Mouse (Mus musculus) gonadal fat pad, adult 2 months (tissue): ENCODE data around the gene Ndufc2. TPM values are rescaled to one million over a fixed set of nuclear protein-coding genes. Genes with fewer than 3 reads are reported as not detected.

Source experiments
- DNase-seq: peaks from one replicate; pipeline ENCODE4 v3.0.0-alpha.2; 2012; ENCODE audit warnings: low read depth
- polyA plus RNA-seq: library from polyadenylated mRNA; depleted of rRNA; stranded (reverse); fragments of >200 nt; gene quantifications from 2 replicates; pipeline ENCODE4 v1.2.3, GENCODE M21; 2012

Gene Ndufc2
- polyA plus RNA-seq, 1 experiment: 150 TPM

- DNase-seq: no peak
Observed at GRCm38 (mm10) chr7:97387561-97388147, 12.1 kb upstream of the Ndufc2 start.

GRCm38 (mm10) chr7:97388541-97388940 is 11.3 kb upstream of the Ndufc2 start:
- no peak for DNase-seq

GRCm38 (mm10) chr7:97391293-97392078 is 8.3 kb upstream of the Ndufc2 start:
- no peak for DNase-seq

GRCm38 (mm10) chr7:97392079-97392445 is 7.7 kb upstream of the Ndufc2 start:
- no peak for DNase-seq

DNA sequence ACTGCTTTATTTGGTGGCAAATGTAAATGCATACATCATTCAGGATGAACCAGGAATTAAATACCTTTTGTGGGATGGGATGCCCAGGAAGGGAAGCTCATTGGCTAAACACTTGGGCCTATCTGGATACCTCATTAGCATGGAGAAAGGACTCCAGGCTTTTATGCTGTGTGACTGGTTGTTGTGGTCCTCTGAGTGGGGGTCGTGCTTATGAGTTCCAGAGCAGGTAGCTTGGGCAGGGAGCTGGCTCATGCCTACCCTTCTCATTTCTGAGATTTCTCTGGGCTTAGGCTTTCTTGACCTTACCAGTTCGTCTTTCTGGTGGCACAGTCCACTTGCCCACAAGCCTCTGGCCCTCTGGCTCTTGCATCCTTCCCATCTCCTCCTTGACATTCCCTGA is 5.4 kb upstream of the Ndufc2 start:
- no peak for DNase-seq

DNA sequence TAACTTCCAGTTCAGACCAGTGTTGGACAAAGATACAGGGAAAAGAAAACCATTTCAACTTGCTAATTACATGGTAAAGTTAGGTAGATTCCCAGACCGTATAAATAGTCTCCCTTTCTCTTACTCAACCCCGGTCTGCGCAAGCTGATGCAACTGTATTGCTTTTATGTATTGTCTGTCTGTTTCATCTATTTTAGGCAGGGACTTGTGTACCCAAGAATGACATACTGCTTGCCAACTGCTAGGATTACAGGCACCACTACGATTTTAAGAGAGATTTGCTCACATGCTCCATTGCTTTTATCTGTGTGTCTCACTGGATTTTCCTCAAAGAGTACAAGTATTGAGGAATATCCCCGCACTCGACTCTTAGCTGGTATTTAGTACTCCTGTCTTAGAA is 860 bp upstream of the Ndufc2 start:
- no peak for DNase-seq

GRCm38 (mm10) chr7:97407145-97407544 is 7.3 kb downstream of the Ndufc2 start:
- DNase-seq: no peak

DNA sequence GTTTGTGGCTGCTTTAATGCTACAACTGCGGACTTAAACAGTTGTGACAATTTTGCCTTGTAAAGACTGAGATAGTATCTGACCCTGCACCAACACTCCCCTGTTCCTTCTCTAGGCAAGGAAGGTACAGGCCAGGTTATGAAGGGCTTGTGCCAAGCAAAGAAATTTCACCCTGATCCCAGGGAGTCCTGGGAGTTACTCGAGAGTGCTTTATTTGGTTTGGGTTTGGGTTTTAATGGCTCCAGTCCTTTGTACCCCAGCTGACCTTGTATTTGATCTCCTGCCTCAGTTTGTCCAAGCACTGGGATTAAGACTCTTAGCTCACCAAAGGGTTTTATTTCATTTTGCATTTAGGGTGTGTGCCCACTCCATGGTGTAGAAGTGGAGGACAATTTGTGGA is 11.3 kb downstream of the Ndufc2 start:
- no peak for DNase-seq

DNA sequence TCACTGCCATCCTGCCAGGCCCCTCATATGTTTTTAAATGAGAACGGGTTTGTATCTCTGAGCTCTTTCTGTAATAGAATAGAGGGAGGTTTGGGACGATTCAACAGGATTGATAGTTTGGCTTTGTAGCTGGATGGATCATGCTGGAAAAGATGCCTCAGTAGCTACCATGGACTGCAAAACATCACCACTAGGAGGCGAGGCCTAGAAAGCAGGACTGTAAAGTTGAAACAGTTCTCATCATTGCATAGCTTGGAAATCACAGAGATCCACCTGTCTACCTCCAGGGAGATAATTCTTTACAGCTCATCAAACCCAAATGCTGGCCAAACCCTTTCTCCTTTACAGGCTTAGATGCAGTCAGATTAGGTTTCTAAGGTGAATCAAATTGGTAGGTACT is 11.8 kb downstream of the Ndufc2 start:
- DNase-seq: no peak

DNA sequence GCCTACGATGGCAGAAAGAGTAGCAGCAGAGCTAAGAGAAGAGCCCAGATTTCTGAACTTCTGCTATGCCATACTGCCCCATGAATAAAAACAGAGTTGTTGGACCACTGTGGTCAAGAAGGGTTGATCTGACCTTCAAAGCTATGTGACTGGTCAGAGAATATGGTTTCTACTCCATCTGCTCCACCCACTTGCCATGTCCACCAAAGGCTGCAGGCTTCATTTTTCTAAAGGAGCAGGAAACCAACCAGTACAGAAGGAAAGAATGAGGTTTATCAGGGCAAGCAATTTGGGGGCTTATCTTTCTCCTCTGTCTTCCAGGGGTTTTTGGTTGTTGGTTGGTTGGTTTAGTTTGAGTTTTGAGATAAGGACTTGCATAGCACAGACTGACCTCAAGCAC is 14.2 kb downstream of the Ndufc2 start:
- no peak for DNase-seq

- DNase-seq: no peak
Observed at GRCm38 (mm10) chr7:97414426-97414825, 14.6 kb downstream of the Ndufc2 start.

DNA sequence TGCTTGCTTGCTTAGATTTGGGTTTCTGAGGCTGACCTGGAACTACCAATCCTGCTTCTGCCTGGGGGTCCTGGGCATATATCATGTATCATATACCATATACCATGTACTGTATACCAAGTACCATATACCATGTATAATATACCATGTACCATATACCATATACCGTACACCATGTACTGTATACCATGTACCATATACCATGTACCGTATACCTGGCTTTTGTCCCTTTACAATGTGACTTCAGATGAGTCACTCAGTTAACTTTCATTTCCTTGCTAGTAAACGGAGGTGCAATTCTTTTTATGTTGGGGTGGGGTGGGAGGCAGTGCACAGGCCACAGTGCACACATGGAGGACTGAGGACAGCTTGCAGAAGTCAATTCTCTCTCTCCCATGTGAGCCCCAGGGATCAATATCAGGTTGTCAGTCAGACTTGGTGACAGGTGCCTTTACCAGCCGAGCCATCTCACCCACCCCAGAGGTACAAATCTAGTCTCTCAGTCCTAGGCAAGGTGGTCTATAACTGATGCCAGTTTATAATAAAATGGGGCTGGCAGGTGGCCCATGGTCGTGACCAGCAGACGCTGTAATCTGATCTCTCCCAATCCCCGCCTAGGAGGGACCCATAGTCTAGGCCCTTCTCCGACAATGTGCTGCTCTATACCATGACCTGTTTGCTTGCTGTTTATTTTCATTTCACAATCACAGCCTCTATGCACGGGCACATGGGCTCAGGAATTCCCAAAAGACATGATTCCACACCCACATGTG is 15.3 kb downstream of the Ndufc2 start:
- no peak for DNase-seq

DNA sequence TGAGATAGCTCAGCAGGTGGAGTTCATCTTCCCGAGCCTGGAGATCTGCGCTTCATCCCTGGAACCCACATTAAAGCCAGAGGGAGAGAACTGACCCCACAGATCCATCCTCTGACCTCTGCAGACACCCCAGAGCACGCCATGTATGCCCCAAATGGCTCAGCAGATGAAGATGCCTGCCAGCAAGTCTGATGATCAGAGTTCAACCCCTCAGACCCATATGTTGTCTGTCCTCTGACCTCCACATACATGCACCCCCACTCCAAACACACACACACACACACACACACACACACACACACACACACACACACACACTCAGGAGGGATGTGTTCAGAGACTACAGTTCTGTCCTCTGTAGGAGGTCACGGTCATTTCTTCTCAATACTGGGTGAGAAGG is 16.7 kb downstream of the Ndufc2 start:
- DNase-seq: no peak

GRCm38 (mm10) chr7:97416906-97417777 is 17.3 kb downstream of the Ndufc2 start, which contains the start of gene Thrsp:
Thrsp (minus strand) TSS chr7:97417730.
- DNase-seq: no peak

DNA sequence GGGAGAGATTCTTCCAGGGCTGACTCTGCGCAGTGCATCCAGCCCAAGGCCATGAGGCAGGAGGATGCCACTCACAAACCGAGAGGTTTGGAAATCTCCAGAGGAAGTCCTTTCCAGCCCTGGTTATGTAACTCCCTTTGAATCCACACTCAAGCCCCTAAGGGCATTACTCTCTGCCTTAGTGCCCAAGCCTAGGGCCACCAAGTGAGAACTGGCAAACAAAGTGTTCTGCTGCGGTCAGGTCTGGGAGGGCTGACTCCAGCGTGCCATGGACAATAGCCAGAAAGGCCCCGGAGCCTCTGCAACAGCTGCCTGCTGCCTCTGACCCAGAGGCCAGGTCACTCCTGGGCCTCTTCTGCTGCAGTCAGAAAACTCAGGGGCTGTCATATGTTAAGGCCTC is 18.9 kb downstream of the Ndufc2 start:
- no peak for DNase-seq

DNA sequence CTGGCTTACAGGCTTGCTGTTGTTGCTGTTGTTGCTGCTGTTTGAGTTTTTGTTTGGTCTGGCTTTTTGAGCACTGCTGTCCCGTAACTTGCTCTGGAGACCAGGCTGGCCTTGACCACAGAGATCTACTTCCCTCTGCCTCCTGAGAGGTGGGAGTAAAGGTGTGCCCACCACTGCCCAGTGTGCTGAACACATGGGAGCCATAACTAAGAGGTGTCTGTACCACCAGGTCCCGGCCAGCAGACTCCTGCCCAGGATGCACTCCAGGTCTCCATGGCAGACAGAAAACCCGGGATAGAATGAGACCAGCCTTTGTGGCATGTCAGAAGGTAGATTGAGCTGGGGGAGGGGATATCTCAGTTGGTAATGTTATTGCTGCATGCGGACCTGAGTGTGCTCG is 19.4 kb downstream of the Ndufc2 start:
- DNase-seq: no peak

- no peak for DNase-seq
Observed at GRCm38 (mm10) chr7:97420406-97420805, 20.6 kb downstream of the Ndufc2 start.

DNA sequence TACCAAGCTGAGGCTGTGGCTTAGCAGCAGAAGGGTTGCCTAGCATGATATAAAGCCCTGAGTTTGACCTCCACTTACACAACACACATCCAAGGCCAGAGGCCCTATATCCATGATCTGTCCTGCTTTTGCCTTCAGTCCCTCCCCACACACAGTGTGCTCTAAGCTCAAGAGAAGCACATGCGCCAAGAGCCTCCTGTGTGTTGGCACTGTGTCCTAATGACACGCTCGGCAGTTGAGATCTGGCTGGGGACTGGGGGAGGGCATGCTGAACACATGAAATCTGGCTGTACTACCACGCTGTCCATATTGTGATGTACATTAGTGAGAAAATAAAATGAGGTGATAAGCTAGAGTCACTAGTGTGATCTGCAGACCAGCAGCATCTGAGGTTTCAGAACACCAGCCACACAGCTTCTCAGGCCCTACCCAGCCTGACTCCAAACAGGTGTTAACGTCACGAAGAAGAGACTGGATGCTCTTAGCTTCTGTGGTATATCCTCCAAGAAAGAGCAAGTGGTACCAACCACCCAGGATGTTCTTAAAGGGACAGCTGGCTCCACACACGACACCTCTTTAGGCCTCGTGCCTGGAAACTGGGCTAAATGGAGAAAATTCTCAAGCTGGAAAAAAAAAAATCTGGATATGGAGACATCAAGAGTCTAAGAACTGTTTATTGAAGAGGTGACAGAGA is 21.3 kb downstream of the Ndufc2 start:
- DNase-seq: no peak

GRCm38 (mm10) chr7:97423754-97424153 is 24.0 kb downstream of the Ndufc2 start:
- DNase-seq: no peak

DNA sequence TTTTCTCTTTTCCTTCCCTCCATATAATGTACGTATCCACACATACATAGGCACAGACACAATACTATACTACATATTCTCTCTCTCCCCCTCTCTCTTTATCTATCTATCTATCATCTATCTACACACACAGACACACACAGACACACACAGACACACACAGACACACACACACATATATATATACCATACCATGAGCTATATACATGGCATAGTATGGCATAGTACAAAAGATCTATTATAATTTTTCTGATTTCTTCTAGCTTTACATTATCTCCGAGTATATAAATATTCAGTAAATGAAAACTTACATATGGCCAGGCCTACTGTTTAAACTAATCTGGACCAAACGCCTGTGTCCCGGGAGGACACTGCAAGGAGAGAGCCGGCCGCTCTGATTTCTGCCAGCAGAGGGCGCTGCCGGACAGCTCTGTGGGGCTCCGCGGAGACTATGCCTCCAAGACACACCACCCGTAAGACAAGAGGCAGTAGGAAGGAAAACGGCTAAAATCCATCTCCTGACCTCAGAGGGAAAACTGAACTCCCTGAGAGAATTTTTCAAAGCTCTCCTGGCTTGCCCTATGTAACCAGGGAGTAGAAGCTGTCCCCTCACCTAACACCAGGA is 24.9 kb downstream of the Ndufc2 start:
- no peak for DNase-seq

DNA sequence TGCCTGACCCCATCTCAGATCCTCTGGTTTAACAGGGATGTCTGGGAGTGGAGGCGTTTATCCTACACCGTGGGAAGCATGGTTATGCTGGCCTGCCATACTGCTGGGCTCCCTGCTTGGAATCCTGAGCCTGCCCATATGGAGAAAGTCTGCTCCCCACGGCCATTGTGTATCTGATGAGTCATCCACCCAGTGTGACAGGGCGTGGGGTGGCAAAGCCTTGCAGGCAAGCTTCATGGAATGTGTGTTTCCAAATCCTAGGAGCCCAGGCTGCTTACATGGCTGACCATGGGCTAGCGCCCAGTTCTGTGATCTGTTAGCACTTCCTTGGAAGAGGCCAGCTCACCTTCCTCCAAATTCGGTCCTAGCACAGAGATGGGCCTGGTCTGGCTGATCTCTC is 26.8 kb downstream of the Ndufc2 start:
- DNase-seq: no peak
